23 mouse cellular contexts compared by ENCODE assay signal in genomic region chr15:96843589-96843988, GRCm38 (mm10).
A peak's percentile ranks its signal among the peaks of the same experiment; 100 is the strongest.
DNase-seq lines count a peak whose midpoint lies in the region; ATAC-seq and TF ChIP-seq lines count a peak whose summit lies in the region.
"Had no signal": no experiment of that assay in that cellular context is flagged by ENCODE, and none has a peak within 500 bp of the region (broad histone marks: within the 10 kb centered on the region; RNA-seq: fewer than 3 reads in every experiment).

No protein-coding gene starts in this region.

- TF ChIP-seq EP300 in heart, adult 2 months (IDR thresholded peaks at IDR 0.05; ENCODE audit: insufficient read depth, low read depth, low read length), result no peak

- intact Hi-C loops in heart, adult 2 months (cut with DNase I), result no loop called here
- intact Hi-C loops in heart, postnatal 25 days (cut with DNase I), result no loop called here

- DNase-seq in heart, adult 2 months, result no peak
- DNase-seq in heart, postnatal 25 days (ENCODE audit: low spot score), result no peak
- DNase-seq in lung, embryonic 14.5 days, result peak; percentile 19
- DNase-seq in lung, postnatal 36 days, result no peak
- DNase-seq in cerebellum, adult 18-20 months, result no peak
- DNase-seq: adrenal gland, postnatal 36 days; B cell, adult 2 months; cerebellum, adult 9-11 months; kidney, adult 11 months; kidney, postnatal 14 days; left cerebral cortex, postnatal 4 days; lung, adult 2 months; thymus, postnatal 36 days had no signal

- H3K79me2 ChIP-seq in heart, adult 2 months (replicated peaks; ENCODE audit: control insufficient read depth, insufficient read depth, low read length), result no peaks in the 10 kb centered on the region

- H3K4me3 ChIP-seq in heart, adult 2 months, result no peak overlapping the region
- H3K4me3 ChIP-seq in lung, embryonic 14.5 days (ENCODE audit: low read depth, low read length), result no peak overlapping the region
- no peak overlapping the region for H3K4me3 ChIP-seq in limb, embryonic 15.5 days
- no peak overlapping the region for H3K4me3 ChIP-seq in stomach, embryonic 15.5 days (replicated peaks)
- H3K4me3 ChIP-seq: erythroblast, embryonic 14.5 days; forebrain, embryonic 12.5 days; hindbrain, embryonic 15.5 days; liver, embryonic 12.5 days; midbrain, embryonic 12.5 days had no signal

- no peak for TF ChIP-seq POLR2A in heart, adult 2 months (IDR thresholded peaks at IDR 0.05; ENCODE audit: insufficient read depth, low read depth, low read length)

- WGBS in heart, adult 2 months, result 71% methylated on average over 7 of the region's 7 CpGs
- WGBS in lung, embryonic 14.5 days, result 67% methylated on average over 7 of the region's 7 CpGs
- 71% methylated on average over 7 of the region's 7 CpGs for WGBS in limb, embryonic 15.5 days
- WGBS in stomach, embryonic 15.5 days, result 55% methylated on average over 7 of the region's 7 CpGs

- H3K27me3 ChIP-seq in heart, adult 2 months (ENCODE audit: control insufficient read depth, insufficient read depth, low read length), result no peaks in the 10 kb centered on the region
- H3K27me3 ChIP-seq in lung, embryonic 14.5 days (ENCODE audit: insufficient read depth, low read length), result no peaks in the 10 kb centered on the region
- H3K27me3 ChIP-seq in limb, embryonic 15.5 days, result no peaks in the 10 kb centered on the region
- no peaks in the 10 kb centered on the region for H3K27me3 ChIP-seq in stomach, embryonic 15.5 days (replicated peaks)
- H3K27me3 ChIP-seq: CH12.LX; forebrain, embryonic 12.5 days; hindbrain, embryonic 15.5 days; liver, embryonic 12.5 days; midbrain, embryonic 12.5 days; Patski had no signal

- H3K9ac ChIP-seq in heart, adult 2 months (ENCODE audit: low read depth, low read length), result no peak overlapping the region
- H3K9ac ChIP-seq in lung, embryonic 14.5 days, result no peak overlapping the region
- no peak overlapping the region for H3K9ac ChIP-seq in limb, embryonic 15.5 days
- no peak overlapping the region for H3K9ac ChIP-seq in stomach, embryonic 15.5 days
- H3K9ac ChIP-seq: forebrain, embryonic 12.5 days; hindbrain, embryonic 15.5 days; liver, embryonic 12.5 days; midbrain, embryonic 12.5 days had no signal

- H3K36me3 ChIP-seq in heart, adult 2 months (ENCODE audit: control insufficient read depth, insufficient read depth, low read length), result no peaks in the 10 kb centered on the region
- no peaks in the 10 kb centered on the region for H3K36me3 ChIP-seq in lung, embryonic 14.5 days (ENCODE audit: insufficient read depth)
- H3K36me3 ChIP-seq in limb, embryonic 15.5 days, result no peaks in the 10 kb centered on the region
- H3K36me3 ChIP-seq in stomach, embryonic 15.5 days, result no peaks in the 10 kb centered on the region
- H3K36me3 ChIP-seq: forebrain, embryonic 12.5 days; G1E; hindbrain, embryonic 15.5 days; liver, embryonic 12.5 days; midbrain, embryonic 12.5 days had no signal

- ATAC-seq in lung, embryonic 14.5 days (ENCODE audit: insufficient read depth), result no peak
- no peak for ATAC-seq in limb, embryonic 15.5 days (ENCODE audit: insufficient number of reproducible peaks, low FRiP score, low TSS enrichment, low read depth)
- ATAC-seq in stomach, embryonic 15.5 days (ENCODE audit: insufficient read depth, low FRiP score, low read depth), result no peak
- ATAC-seq: liver, embryonic 12.5 days; Patski had no signal

- H3K9me3 ChIP-seq in lung, embryonic 14.5 days (ENCODE audit: low read depth, low read length), result no peaks in the 10 kb centered on the region
- H3K9me3 ChIP-seq in limb, embryonic 15.5 days, result no peaks in the 10 kb centered on the region
- no peaks in the 10 kb centered on the region for H3K9me3 ChIP-seq in stomach, embryonic 15.5 days
- H3K9me3 ChIP-seq: forebrain, embryonic 12.5 days; hindbrain, embryonic 15.5 days; liver, embryonic 12.5 days; midbrain, embryonic 12.5 days had no signal

- peaks cover 2% of the 10 kb centered on the region for H3K4me1 ChIP-seq in heart, adult 2 months (ENCODE audit: control insufficient read depth, insufficient read depth, low read length)
- peaks cover 9% of the 10 kb centered on the region; the same call in 1 of the 2 replicates for H3K4me1 ChIP-seq in lung, embryonic 14.5 days (ENCODE audit: insufficient read depth)
- no peaks in the 10 kb centered on the region for H3K4me1 ChIP-seq in limb, embryonic 15.5 days
- peaks cover 5% of the 10 kb centered on the region; the same call in 1 of the 2 replicates for H3K4me1 ChIP-seq in stomach, embryonic 15.5 days
- H3K4me1 ChIP-seq: forebrain, embryonic 12.5 days; hindbrain, embryonic 15.5 days; liver, embryonic 12.5 days; midbrain, embryonic 12.5 days had no signal

- H3K4me2 ChIP-seq in lung, embryonic 14.5 days, result no peak overlapping the region
- no peak overlapping the region for H3K4me2 ChIP-seq in limb, embryonic 15.5 days
- H3K4me2 ChIP-seq in stomach, embryonic 15.5 days, result no peak overlapping the region
- H3K4me2 ChIP-seq: forebrain, embryonic 12.5 days; hindbrain, embryonic 15.5 days; liver, embryonic 12.5 days; midbrain, embryonic 12.5 days had no signal

- no peak for TF ChIP-seq CTCF in heart, adult 2 months (IDR thresholded peaks at IDR 0.05)
- no peak for TF ChIP-seq CTCF in lung, embryonic 14.5 days (IDR thresholded peaks at IDR 0.05; ENCODE audit: low read depth)

- peak overlapping the region; percentile 15 for H3K27ac ChIP-seq in heart, adult 2 months
- H3K27ac ChIP-seq in lung, embryonic 14.5 days (ENCODE audit: low read depth), result peak overlapping the region; percentile 58
- 0 out of 2 replicates have a peak overlapping the region, but pooled peaks have one; percentile 13 for H3K27ac ChIP-seq in limb, embryonic 15.5 days
- H3K27ac ChIP-seq in stomach, embryonic 15.5 days, result peak overlapping the region; percentile 78
- H3K27ac ChIP-seq: forebrain, embryonic 12.5 days; hindbrain, embryonic 15.5 days; liver, embryonic 12.5 days; midbrain, embryonic 12.5 days had no signal

Comparison
In these comparisons a context has a peak if more than half of its experiments do, and no peak if none do; other contexts are left out.
1. H3K27ac ChIP-seq: peak in every context shown above with its lines; median percentile 78 in stomach, embryonic 15.5 days; 58 in lung, embryonic 14.5 days; 15 in heart, adult 2 months; 13 in limb, embryonic 15.5 days.